Mouse (Mus musculus) olfactory bulb, adult 2 months (tissue): ENCODE data around the gene Ddx17.

Experiments used
- CTCF ChIP-seq: fragments of 200-500 bp; IDR thresholded peaks from 2 replicates; pipeline ENCODE4 v1.5.1; 2012; ENCODE audit warnings: low read depth, mild to moderate bottlenecking, low read length, moderate library complexity; ENCODE audit not compliant: insufficient read depth
- POLR2A ChIP-seq: fragments of 200-500 bp; IDR thresholded peaks from 2 replicates; pipeline ENCODE4 v1.6.1; 2012; ENCODE audit warnings: mild to moderate bottlenecking, low read depth, low read length, moderate library complexity; ENCODE audit not compliant: insufficient read depth

GRCm38 (mm10) chr15:79511553-79512320, 34.8 kb downstream of the Ddx17 start:
- TF ChIP-seq CTCF (no peak), POLR2A (no peak; the same call in 1 of the 2 replicates)
